Mouse (Mus musculus): ENCODE data around the gene Thsd7a. TPM values are rescaled to one million over a fixed set of nuclear protein-coding genes. Genes with fewer than 3 reads are reported as not detected.

The Thsd7a gene
- polyA plus RNA-seq, 1 experiment from 2014 or later: 6.4 TPM

DNA sequence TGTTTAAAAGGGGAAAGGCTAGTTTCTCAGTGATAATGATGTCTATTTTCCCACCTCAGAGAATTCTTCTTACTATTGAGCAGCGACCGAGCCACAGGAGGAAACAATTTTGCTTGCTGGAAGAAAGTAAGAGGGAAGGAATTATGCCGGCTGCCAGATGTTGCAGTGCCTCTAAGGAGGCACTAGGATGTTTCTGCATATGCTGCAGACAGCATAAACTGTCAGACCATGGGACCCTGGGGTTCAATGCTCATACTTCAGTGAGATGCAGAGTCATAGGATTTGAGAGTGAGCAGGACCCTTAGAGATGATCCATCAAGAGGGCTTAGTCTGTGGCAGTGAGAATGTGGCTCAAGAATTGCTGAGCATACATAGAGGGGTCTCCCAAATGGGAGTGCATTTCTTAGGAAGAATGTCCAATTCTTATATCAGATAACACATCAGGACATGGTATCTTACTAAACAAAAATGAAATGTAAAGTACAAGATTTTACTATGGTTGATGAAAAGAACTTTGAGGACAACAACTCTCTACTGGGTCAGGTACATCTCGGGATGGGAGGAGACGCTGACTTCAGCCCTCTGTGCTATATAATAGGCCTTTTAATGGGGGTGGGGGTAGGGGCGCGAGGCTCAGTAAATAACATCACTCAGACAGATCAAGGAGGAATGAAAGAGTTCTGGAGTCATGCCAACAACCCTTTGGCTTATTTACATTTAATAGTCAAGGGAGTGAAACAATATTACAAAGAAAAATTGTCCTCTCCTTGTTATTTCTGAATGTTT, 281.7 kb downstream of the Thsd7a start:
- Histone ChIP-seq H3K4me1 (replicated peaks; ENCODE audit: insufficient read depth, low read length) (no peaks in the 10 kb centered on the region), H3K9me3 (replicated peaks; ENCODE audit: low read length) (no peaks in the 10 kb centered on the region), H3K4me2 (ENCODE audit: low read length) (no peak overlapping the region), H3K27ac (no peak overlapping the region), H3K36me3 (ENCODE audit: insufficient read depth, low read length) (no peaks in the 10 kb centered on the region), H3K27me3 (ENCODE audit: insufficient read depth, low read length) (no peaks in the 10 kb centered on the region), H3K9ac (ENCODE audit: low read depth, low read length) (no peak overlapping the region), H3K4me3 (replicated peaks; ENCODE audit: low read depth, low read length) (no peak overlapping the region)
- TF ChIP-seq CTCF (IDR thresholded peaks at IDR 0.05; ENCODE audit: low read depth): no peak
- 55% methylated on average over 7 of the region's 7 CpGs for WGBS
- no peak for DNase-seq (ENCODE audit: low spot score)
- no peak for ATAC-seq (replicated peaks; ENCODE audit: low FRiP score, low read depth)

DNA sequence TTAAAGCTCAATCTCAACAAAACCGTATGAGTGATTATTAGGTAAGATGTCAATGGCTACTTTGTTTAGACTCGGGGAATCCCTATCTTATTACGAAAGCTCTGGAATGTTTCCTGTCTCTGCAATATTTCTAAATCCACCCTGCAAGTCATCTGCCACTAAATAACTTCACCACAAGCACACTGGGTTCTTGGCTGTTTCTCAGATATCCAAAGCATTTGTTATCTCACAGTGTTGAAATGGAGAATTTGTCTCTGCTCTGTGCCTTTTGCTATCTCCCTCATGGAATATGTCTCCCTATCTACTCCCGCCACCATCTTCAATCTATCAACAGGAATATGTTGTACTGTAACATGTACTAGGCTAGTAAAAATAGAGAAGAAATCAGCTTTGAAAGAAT, 290.4 kb downstream of the Thsd7a start:
- Histone ChIP-seq H3K27me3 (ENCODE audit: insufficient read depth, low read length) (no peaks in the 10 kb centered on the region), H3K9ac (ENCODE audit: low read depth, low read length) (no peak overlapping the region), H3K4me1 (replicated peaks; ENCODE audit: insufficient read depth, low read length) (no peaks in the 10 kb centered on the region), H3K36me3 (ENCODE audit: insufficient read depth, low read length) (no peaks in the 10 kb centered on the region), H3K9me3 (replicated peaks; ENCODE audit: low read length) (no peaks in the 10 kb centered on the region), H3K4me3 (replicated peaks; ENCODE audit: low read depth, low read length) (no peak overlapping the region), H3K4me2 (ENCODE audit: low read length) (no peak overlapping the region), H3K27ac (no peak overlapping the region)
- DNase-seq (ENCODE audit: low spot score) (no peak), ATAC-seq (replicated peaks; ENCODE audit: low FRiP score, low read depth) (no peak)
- 91% methylated on average over 4 of the region's 4 CpGs for WGBS
- no peak for TF ChIP-seq CTCF (IDR thresholded peaks at IDR 0.05; ENCODE audit: low read depth)

GRCm38 (mm10) chr6:12457451-12457850, 291.8 kb downstream of the Thsd7a start:
- H3K4me2 ChIP-seq (ENCODE audit: low read length): no peak overlapping the region
- no peak overlapping the region for H3K4me3 ChIP-seq (replicated peaks; ENCODE audit: low read depth, low read length)
- no peaks in the 10 kb centered on the region for H3K27me3 ChIP-seq (ENCODE audit: insufficient read depth, low read length)
- no peaks in the 10 kb centered on the region for H3K36me3 ChIP-seq (ENCODE audit: insufficient read depth, low read length)
- ATAC-seq (replicated peaks; ENCODE audit: low FRiP score, low read depth) (no peak), DNase-seq (ENCODE audit: low spot score) (no peak)
- WGBS: 74% methylated on average over 1 of the region's 1 CpGs
- no peaks in the 10 kb centered on the region for H3K4me1 ChIP-seq (replicated peaks; ENCODE audit: insufficient read depth, low read length)
- no peak overlapping the region for H3K9ac ChIP-seq (ENCODE audit: low read depth, low read length)
- no peak for TF ChIP-seq CTCF (IDR thresholded peaks at IDR 0.05; ENCODE audit: low read depth)
- no peak overlapping the region for H3K27ac ChIP-seq
- H3K9me3 ChIP-seq (replicated peaks; ENCODE audit: low read length): no peaks in the 10 kb centered on the region

DNA sequence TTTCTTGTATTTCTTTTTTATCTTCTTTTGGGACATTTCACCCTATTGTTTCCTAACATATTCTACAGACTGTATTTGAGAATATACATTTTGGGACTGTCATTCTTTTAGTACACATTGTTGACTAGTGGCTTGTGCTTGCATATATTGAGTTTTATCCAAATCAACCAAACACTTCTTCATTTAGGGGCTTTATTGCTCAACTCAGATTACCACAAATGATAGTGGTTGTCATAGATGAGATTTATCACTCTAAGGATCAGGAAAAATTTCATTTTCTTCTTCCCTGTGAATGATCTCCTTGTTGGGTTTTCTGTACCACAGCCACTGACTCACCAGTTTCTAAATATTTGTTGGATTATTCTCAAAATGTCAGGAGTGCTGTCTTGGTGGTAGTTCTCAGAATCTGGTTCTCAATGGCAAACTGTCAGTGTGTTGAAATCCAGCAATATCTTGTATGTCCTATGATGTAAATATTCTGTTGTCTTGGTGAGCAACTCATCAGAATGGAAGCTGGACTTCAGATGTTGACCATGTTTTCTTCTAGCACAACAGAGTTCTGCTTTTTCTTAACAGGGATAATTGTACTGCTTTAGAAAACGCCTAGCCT, 294.2 kb downstream of the Thsd7a start:
- ATAC-seq (replicated peaks; ENCODE audit: low FRiP score, low read depth): no peak

GRCm38 (mm10) chr6:12454132-12454531, 295.1 kb downstream of the Thsd7a start:
- Histone ChIP-seq H3K9ac (ENCODE audit: low read depth, low read length) (no peak overlapping the region), H3K27ac (no peak overlapping the region), H3K27me3 (ENCODE audit: insufficient read depth, low read length) (no peaks in the 10 kb centered on the region), H3K9me3 (replicated peaks; ENCODE audit: low read length) (no peaks in the 10 kb centered on the region), H3K4me2 (ENCODE audit: low read length) (no peak overlapping the region), H3K36me3 (ENCODE audit: insufficient read depth, low read length) (no peaks in the 10 kb centered on the region), H3K4me3 (replicated peaks; ENCODE audit: low read depth, low read length) (no peak overlapping the region), H3K4me1 (replicated peaks; ENCODE audit: insufficient read depth, low read length) (no peaks in the 10 kb centered on the region)
- no peak for TF ChIP-seq CTCF (IDR thresholded peaks at IDR 0.05; ENCODE audit: low read depth)
- ATAC-seq (replicated peaks; ENCODE audit: low FRiP score, low read depth) (no peak), DNase-seq (ENCODE audit: low spot score) (no peak)
- 85% methylated on average over 3 of the region's 3 CpGs for WGBS

More for the DNA sequence above, 294.2 kb downstream of the Thsd7a start:
- WGBS: 77% methylated on average over 1 of the region's 1 CpGs
- Histone ChIP-seq H3K4me2 (ENCODE audit: low read length) (no peak overlapping the region), H3K27me3 (ENCODE audit: insufficient read depth, low read length) (no peaks in the 10 kb centered on the region), H3K4me1 (replicated peaks; ENCODE audit: insufficient read depth, low read length) (no peaks in the 10 kb centered on the region), H3K9ac (ENCODE audit: low read depth, low read length) (no peak overlapping the region), H3K4me3 (replicated peaks; ENCODE audit: low read depth, low read length) (no peak overlapping the region), H3K36me3 (ENCODE audit: insufficient read depth, low read length) (no peaks in the 10 kb centered on the region), H3K9me3 (replicated peaks; ENCODE audit: low read length) (no peaks in the 10 kb centered on the region), H3K27ac (no peak overlapping the region)
- no peak for TF ChIP-seq CTCF (IDR thresholded peaks at IDR 0.05; ENCODE audit: low read depth)
- DNase-seq (ENCODE audit: low spot score): no peak

DNA sequence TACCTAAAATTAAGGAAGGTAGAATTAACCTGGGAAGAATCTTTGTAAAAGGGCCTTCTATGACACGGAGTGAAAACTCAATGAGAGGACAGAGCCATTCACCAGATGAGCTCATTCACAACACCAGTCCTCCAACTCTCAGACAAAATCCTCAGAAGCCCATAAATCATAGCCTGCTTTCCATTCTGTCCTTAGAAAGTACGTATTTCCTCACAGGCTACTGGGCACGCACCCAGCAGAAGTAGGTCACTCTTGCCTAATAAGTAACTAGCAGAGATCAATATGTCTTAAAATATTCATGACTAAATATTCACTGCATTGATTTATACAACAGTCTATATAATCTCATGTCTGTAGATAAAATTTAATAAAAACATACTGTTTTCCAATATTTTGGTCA, 300.4 kb downstream of the Thsd7a start:
- H3K9ac ChIP-seq (ENCODE audit: low read depth, low read length): no peak overlapping the region
- H3K27ac ChIP-seq: no peak overlapping the region
- no peaks in the 10 kb centered on the region for H3K36me3 ChIP-seq (ENCODE audit: insufficient read depth, low read length)
- DNase-seq (ENCODE audit: low spot score) (peak; percentile 31), ATAC-seq (replicated peaks; ENCODE audit: low FRiP score, low read depth) (no peak)
- 50% methylated on average over 3 of the region's 3 CpGs for WGBS
- H3K4me1 ChIP-seq (replicated peaks; ENCODE audit: insufficient read depth, low read length): no peaks in the 10 kb centered on the region
- H3K4me3 ChIP-seq (replicated peaks; ENCODE audit: low read depth, low read length): no peak overlapping the region
- no peaks in the 10 kb centered on the region for H3K27me3 ChIP-seq (ENCODE audit: insufficient read depth, low read length)
- no peaks in the 10 kb centered on the region for H3K9me3 ChIP-seq (replicated peaks; ENCODE audit: low read length)
- no peak for TF ChIP-seq CTCF (IDR thresholded peaks at IDR 0.05; ENCODE audit: low read depth)
- H3K4me2 ChIP-seq (ENCODE audit: low read length): no peak overlapping the region

Measured in kidney, postnatal 0 days (tissue).